Mouse (Mus musculus) liver, adult (tissue): ENCODE results near the gene Eml6.
A peak's percentile ranks its signal among the peaks of the same experiment; 100 is the strongest.

Experiments
- GATA4 ChIP-seq: IDR thresholded peaks from 2 replicates; pipeline ENCODE4 v1.6.1; 2014; ENCODE audit warnings: mild to moderate bottlenecking, low read length; ENCODE audit not compliant: insufficient replicate concordance

Gene Eml6

DNA sequence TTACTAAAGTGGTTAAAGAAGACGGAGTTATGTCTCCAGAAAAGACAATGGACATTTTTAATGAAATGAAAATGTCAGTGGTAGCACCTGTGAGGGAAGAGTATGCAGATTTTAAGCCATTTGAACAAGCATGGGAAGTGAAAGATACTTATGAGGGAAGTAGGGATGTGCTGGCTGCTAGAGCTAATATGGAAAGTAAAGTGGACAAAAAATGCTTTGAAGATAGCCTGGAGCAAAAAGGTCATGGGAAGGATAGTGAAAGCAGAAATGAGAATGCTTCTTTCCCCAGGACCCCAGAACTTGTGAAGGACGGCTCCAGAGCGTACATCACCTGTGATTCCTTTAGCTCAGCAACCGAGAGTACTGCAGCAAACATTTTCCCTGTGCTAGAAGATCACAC lies 319.0 kb downstream of the Eml6 start:
- no peak for TF ChIP-seq GATA4

DNA sequence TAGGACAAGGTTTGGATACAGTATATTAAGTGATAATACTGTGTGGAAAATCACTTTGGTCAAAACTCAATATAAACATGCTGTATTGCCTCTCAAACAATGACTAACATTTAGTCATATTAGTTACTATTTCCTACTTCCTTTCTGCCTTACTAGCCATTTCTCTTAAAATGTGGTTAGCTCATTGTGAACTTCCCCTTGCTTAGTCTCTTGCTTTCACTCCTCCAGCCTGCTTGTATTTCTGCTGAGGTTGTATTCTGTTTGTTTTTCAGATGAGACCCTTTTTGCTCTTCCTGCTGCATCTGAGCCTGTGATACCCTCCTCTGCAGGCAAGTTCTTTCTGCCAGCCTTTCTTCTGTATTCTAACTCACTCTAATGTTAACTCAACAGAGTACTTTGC lies 320.6 kb downstream of the Eml6 start:
- no peak for TF ChIP-seq GATA4

DNA sequence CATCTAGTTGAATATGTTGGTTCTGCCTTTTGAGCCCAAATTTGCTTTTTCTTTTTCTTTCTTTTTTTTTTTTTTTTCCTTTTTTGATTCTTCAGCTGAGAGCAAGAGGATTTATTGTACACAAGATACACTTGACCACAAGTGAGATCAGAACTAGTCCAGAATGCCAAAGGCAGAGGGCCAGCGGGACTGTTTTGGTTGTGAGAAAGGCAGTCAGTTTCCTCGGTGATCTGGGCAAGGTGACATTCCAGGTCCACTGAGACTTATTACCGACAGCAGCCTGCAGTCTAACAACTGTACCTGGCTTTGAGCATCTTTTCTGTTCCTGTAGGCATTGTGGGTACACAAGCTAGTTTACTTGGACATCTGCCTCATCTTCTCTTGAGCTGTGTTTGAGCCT lies 323.1 kb downstream of the Eml6 start:
- TF ChIP-seq GATA4: no peak

DNA sequence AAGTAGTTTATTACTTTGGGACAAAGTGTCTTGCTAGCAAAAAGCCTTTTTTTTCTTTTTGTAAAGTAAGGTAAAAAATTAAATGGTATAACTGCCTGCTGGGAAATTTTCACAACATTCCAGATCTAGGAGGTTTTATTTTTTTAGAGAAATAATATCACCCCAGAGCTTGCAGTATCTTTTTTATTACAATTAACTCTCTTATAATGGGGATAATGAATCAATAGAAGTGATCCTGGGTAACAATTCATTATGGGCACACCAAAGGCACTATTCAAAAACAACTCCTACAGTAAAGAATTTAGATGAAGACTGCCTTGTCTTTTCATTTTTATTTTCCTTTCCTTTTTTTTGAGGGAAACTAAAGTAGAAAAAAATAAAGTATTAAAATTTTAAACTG lies 331.1 kb downstream of the Eml6 start:
- TF ChIP-seq GATA4: no peak

DNA sequence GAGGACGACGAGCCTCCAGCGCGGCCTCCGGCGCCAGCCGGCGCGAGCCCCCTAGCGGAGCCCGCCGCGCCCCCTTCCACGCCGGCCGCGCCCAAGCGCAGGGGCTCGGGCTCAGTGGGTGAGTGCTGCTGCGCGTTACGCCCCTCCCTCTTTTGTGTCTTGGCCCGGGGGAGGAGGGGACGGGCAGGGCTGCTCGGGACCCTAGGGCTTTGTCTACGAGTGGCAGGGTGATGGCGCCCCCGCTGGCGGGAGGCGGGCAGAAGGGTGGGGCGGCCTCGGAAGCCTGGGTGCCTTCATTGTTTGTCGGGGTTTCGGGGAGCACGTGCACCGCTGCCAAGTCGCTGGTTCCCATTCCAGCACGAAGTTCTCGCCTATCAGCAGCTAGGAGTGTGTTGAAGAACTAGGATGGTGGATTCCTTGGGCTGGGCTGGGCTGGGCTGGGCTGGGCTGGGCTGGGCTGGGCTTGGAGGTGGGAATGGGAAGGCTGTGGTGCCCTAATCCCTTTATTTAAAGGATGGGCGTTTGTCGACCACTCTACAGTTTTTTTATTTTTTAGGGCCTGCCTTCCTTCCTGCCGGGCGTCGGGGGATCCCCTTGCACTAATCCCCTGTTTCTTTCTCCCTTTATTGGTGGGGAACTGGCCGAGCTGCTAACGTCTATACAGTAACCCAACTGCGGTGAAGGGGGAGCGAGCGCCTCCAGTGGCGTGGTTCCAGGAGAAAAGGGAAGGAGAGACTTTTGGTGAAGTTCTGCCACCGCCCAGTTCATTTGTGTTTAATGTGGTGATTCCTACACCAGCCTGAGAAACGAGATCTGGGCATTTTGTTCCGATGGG lies 332.0 kb downstream of the Eml6 start:
- TF ChIP-seq GATA4: peak; percentile 9; the same call in 1 of the 2 replicates
